Mouse (Mus musculus) erythroblast, embryonic 14.5 days (primary cell): ENCODE measurements around the gene Tfap4.

Experiments
- GATA1 ChIP-seq: IDR thresholded peaks from 2 replicates; pipeline ENCODE4 v1.6.1; 2012; ENCODE audit warnings: low read length, inconsistent platforms, mixed read lengths
- TAL1 ChIP-seq: IDR thresholded peaks from 3 replicates; pipeline ENCODE4 v1.6.1; 2012; ENCODE audit warnings: low read length, inconsistent platforms, mixed read lengths

DNA sequence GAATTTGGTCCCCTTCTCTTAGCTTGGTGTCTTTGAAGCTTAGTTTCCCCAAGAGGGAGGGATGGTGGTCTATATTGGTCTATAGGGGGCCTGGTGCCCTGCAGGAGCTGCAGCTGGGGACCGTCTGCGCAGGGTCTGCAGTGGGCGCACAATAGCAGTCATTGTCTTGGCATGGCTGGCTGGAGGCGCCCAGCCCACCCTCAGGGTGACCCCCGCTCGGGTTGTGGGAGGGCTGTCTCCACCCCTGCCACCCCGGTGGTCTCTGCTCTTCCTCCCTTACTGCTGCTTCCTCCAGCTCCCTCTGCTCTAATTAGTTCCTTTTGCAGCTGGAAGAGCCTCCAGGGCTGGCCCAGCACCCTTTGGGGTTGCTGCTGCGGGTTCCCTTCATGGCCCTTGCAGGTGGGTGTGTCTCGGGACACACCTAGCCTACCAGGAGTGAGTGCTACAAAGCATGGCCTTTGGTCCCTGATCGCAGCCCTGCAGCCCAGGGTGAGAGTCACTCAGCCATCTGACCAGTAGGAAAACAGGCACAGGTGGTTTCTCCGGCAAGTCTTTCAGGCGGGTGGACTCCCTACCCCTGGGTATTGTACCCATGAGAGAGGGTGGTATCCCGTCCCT, 46.0 kb upstream of the Tfap4 start:
- TF ChIP-seq GATA1 (no peak), TAL1 (no peak)
